ENCODE assay signal across 25 mouse cellular contexts in genomic region chr9:59981116-59981515, GRCm38 (mm10). TPM values are rescaled to one million over a fixed set of nuclear protein-coding genes. Genes with fewer than 3 reads are reported as not detected.
"Had no signal": no experiment of that assay in that cellular context is flagged by ENCODE, and none has a peak within 500 bp of the region (broad histone marks: within the 10 kb centered on the region; RNA-seq: fewer than 3 reads in every experiment).

No protein-coding gene starts in this region.

- H3K4me3 ChIP-seq: midbrain, embryonic 13.5 days; midbrain, embryonic 15.5 days; myocyte; neural tube, embryonic 13.5 days; neural tube, embryonic 15.5 days; stomach, embryonic 15.5 days had no signal

- H3K9me3 ChIP-seq: megakaryocyte, embryonic 14.5 days; midbrain, embryonic 13.5 days; midbrain, embryonic 15.5 days; neural tube, embryonic 13.5 days; neural tube, embryonic 15.5 days; stomach, embryonic 15.5 days had no signal

- H3K27me3 ChIP-seq: midbrain, embryonic 13.5 days; midbrain, embryonic 15.5 days; neural tube, embryonic 13.5 days; neural tube, embryonic 15.5 days; stomach, embryonic 15.5 days had no signal

- H3K9ac ChIP-seq: lung, embryonic 14.5 days; midbrain, embryonic 13.5 days; midbrain, embryonic 15.5 days; neural tube, embryonic 13.5 days; neural tube, embryonic 15.5 days; stomach, embryonic 15.5 days had no signal

- DNase-seq: lung, adult 18-20 months; lung, embryonic 14.5 days; lung, postnatal 10 days; retina, postnatal 1 day; right cerebral cortex, adult 18-20 months; right cerebral cortex, postnatal 25 days; right cerebral cortex, postnatal 4 days; spleen, adult 18-20 months; thymus, adult 2 months; thymus, postnatal 25 days; thymus, postnatal 4 days had no signal

- H3K4me1 ChIP-seq: megakaryocyte, embryonic 14.5 days; midbrain, embryonic 13.5 days; midbrain, embryonic 15.5 days; stomach, embryonic 15.5 days had no signal

- H3K36me3 ChIP-seq: midbrain, embryonic 13.5 days; midbrain, embryonic 15.5 days; neural tube, embryonic 13.5 days; neural tube, embryonic 15.5 days; stomach, embryonic 15.5 days had no signal

- H3K4me2 ChIP-seq: lung, embryonic 14.5 days; midbrain, embryonic 11.5 days; midbrain, embryonic 13.5 days; midbrain, embryonic 15.5 days; neural tube, embryonic 13.5 days; neural tube, embryonic 15.5 days; stomach, embryonic 15.5 days had no signal

- ATAC-seq: midbrain, embryonic 13.5 days; midbrain, embryonic 15.5 days had no signal

- H3K27ac ChIP-seq: macrophage; midbrain, embryonic 13.5 days; midbrain, embryonic 15.5 days; neural tube, embryonic 13.5 days; neural tube, embryonic 15.5 days; stomach, embryonic 15.5 days; stomach, postnatal 0 days had no signal

RNA-seq across cellular contexts. Expression of gene Nr2e3, which starts 20.7 kb away (rescaled TPM):
- total RNA-seq: megakaryocyte progenitor cell, adult 5-6 weeks had no signal
- polyA plus RNA-seq: lung, embryonic 14.5 days; lung, embryonic 16.5 days; macrophage; midbrain, embryonic 11.5 days; midbrain, embryonic 13.5 days; midbrain, embryonic 15.5 days; myocyte; neural tube, embryonic 11.5 days; neural tube, embryonic 15.5 days; stomach, postnatal 0 days; testis, adult 2 months; thymus, adult 2 months had no signal
